Mouse (Mus musculus): ENCODE measurements at regions not wholly inside any gene's neighbourhood (a gene's known extent, or its start where the extent isn't known, plus 50 kb on each side); places are given as distances from the start of the nearest gene placed in this dataset.
A peak's percentile ranks its signal among the peaks of the same experiment; 100 is the strongest.

DNA sequence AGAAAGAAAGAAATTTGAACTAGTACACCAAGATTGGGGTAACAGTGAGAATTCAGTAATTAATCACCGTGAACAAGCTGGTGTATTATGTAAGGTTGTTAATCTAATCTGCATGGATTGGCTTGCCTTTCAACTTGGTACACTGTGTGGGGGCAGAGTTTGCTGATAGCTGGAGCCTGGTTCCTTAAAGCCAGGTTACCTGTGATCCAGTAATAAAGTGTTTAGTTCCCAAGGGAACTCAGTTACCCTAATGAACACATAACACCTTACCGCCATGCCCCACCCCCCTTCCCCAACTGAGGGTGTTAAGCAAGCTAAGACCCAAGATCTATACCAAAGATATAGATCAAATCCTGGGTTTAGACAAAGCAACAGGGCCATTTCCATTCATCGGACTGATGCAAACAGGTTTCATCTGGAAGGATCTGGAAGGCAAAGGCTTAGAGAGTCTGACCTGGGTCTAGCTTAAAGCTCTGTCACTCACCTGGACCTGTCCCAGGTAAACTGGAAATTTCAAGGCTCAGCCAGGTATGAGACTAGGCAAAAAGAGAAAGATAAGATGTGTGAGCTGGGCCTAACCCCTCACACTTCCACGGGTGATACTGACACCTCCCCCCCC lies 155.8 kb downstream of the Ly86 start:
- DNase-seq (ENCODE audit: low spot score in 2 of 2): no peak

GRCm38 (mm10) chr13:37503449-37503848 lies 158.4 kb downstream of the Ly86 start:
- DNase-seq (ENCODE audit: low spot score in 2 of 2): no peak

DNA sequence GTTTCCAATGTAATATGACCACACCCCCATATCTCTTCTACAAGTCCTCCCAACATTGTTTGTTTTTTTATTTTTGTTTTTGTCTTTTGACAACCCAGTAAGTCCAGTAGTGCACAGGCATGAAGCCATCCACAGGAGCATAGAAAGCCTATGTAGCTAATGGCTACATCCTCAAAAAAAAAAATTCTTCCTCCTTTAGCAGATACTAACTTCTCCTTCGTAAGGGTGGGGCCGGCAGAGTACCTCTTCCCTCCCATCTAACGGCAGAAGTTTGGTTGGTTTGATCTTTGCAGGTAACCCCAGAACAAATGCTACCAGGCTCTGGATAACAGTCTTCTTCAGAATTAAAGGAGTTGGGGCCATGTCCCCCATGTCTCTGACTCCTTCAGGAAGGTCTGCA lies 158.9 kb downstream of the Ly86 start:
- no peak for DNase-seq (ENCODE audit: low spot score in 2 of 2)

- DNase-seq (ENCODE audit: low spot score in 2 of 2): no peak
These were observed 159.4 kb downstream of the Ly86 start for GRCm38 (mm10) chr13:37504373-37504772.

DNA sequence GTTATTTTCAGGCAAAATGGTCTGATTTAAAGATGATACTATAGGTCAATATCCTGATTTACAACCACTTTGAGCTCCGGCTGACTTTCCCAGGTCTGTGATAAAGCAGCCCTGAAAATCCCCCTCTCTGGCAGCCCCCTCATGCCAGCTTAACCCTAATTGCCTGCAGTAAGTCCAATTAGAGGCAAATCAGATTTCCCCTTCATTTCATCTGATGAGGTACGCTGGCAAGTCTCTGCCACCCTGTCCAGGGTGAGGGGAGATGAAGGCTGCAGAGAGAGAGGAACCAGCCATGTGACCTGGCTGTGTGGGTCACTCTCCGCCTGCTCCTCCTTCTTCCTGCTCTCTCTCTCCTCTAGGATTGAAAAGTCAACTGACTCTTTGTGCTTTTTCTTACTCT lies 160.6 kb downstream of the Ly86 start:
- DNase-seq (ENCODE audit: low spot score in 2 of 2): no peak

GRCm38 (mm10) chr13:37506046-37506445 lies 161.0 kb downstream of the Ly86 start:
- peak in 1 of 2 experiments; percentile 71 for DNase-seq (ENCODE audit: low spot score in 2 of 2)

GRCm38 (mm10) chr13:37506701-37507100 lies 161.7 kb downstream of the Ly86 start:
- DNase-seq (ENCODE audit: low spot score in 2 of 2): no peak

GRCm38 (mm10) chr13:37507146-37507545 lies 162.1 kb downstream of the Ly86 start:
- no peak for DNase-seq (ENCODE audit: low spot score in 2 of 2)

DNA sequence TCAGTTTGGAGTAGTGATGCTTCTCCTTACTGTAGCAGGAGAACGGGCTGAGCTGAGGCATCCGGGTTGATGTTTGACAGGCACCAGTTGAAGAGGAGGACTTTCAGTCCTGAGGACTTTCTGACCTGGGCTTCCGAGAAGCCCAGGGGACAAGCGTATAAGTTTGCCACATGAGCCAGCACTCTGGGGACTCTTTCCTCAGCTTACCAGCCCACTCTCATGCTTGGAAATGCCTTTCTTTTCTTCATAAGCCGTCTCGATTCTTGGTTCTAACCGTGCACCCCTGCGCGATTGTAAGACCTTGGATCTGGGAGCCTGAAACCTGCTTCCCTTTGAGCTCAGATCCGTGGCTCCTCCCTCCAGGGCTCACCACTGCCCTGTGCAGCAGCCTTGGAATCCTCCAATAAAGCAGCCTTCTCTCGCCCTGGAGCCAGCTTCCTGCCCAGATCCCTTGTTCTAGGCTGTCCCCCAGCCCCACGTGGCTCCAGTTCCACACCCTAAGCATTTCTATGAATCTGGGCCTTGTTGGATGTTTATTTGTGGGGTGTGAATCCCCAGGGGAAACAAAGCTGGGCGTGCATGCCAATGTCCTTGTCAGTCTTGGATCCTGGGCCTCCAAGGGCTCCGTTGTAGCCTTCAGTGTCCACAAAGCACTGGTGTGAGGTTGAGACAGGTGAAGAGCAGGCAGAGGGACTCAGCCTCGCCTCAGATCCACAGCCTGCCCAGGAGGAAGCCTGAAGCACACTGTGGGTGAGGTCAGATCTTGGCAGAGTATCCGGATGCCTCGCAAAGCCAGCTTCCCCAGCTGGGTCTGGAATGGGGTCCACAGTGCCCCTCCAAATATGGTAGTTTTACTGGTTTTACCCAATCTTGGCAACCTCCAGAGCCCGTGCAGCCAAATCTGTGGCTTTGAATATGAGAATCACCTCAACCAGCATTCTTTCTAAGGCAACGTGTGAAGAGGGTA lies 163.7 kb downstream of the Ly86 start:
- DNase-seq (ENCODE audit: low spot score in 2 of 2): no peak

DNA sequence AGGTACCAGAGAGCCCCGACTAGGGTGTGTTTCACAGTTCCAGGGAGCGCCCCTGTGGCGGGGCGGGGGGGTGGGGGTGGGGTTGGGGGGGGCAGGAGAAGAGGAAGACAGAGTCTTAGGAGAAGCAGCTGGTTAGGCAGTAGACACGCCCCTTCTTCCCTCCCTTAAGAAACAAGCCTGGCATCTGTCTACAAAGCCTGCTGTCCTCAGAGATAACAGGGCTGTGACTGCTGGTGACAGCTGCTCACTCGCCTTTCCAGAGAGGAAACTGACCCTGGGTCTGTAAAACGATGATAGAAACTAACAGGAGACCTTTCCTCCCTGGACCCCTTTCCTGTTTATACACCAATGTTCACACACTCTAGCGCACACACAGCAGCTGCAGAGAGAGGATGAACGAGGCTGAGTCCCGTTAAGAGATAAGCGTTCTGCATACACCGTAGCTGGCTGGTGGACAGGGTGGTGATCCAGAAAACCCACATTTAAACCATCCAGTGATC lies 164.4 kb downstream of the Ly86 start:
- no peak for DNase-seq (ENCODE audit: low spot score in 2 of 2)

DNA sequence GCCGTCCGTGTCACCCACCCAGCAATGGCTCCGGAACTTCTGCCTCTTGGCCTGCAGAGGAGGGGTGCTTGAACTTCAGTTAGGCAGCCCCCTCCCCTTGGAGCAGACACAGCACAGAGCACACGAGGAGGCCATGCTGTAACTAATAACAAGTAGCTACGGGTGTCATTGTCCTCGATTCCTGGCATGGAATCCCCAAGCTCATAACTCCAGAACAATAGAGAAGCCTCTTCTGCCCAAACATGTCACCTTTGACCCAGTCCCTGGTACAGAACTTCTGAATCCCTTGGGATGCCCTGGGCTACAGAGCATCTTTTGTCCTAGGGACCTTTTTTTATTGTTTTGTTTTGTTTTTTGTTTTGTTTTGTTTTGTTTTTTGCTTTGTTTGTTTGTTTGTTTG lies 165.5 kb downstream of the Ly86 start:
- no peak for DNase-seq (ENCODE audit: low spot score in 2 of 2)

- DNase-seq (ENCODE audit: low spot score in 2 of 2): no peak
These were observed 166.0 kb downstream of the Ly86 start for GRCm38 (mm10) chr13:37511006-37511405.

DNA sequence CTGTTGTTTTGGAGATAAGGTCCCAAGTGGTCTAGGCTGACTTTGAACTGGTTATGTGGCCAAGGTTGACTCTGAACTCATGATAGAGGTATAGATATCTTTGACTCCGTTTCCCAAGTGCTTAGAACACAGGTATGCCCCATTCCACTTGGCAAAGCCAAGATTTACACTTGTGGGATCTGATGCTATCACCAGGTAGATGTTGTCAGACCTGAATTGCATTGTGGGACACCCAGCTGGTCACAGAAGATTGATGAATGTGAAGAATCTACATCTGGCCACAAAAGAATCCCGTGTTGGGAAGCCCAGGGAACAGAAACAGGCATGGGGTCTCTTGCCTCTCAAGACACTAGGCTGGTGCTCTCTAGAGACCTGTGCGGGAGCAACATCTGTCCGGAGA lies 166.4 kb downstream of the Ly86 start:
- no peak for DNase-seq (ENCODE audit: low spot score in 2 of 2)

GRCm38 (mm10) chr13:37512781-37513180 lies 167.8 kb downstream of the Ly86 start:
- DNase-seq (ENCODE audit: low spot score in 2 of 2): no peak

- DNase-seq (ENCODE audit: low spot score in 2 of 2): no peak
These were observed 168.3 kb downstream of the Ly86 start for GRCm38 (mm10) chr13:37513206-37513904.

GRCm38 (mm10) chr13:37513905-37514607 lies 169.0 kb downstream of the Ly86 start:
- no peak for DNase-seq (ENCODE audit: low spot score in 2 of 2)

GRCm38 (mm10) chr13:37514641-37515305 lies 169.8 kb downstream of the Ly86 start:
- no peak for DNase-seq (ENCODE audit: low spot score in 2 of 2)

GRCm38 (mm10) chr13:37517055-37517807 lies 172.2 kb downstream of the Ly86 start:
- DNase-seq (ENCODE audit: low spot score in 2 of 2): no peak

DNA sequence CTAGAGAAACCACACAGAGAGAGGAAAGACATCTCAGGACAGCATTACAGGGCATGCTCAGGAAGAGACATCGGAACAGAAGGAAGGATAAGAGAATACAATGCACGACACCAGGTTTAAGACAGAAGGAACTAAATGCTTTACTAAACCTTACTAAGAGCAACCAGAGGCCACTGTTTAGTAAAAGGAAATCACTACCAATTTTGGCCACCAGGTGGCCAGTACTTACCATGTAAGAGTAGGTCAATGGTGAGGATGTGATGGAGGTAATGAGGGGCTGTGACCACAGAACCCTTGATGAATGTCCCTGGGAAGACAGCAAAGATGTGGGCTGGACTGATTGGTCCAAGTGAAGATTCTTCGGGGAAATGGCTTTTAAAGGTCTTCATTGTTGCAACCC lies 174.9 kb downstream of the Ly86 start:
- no peak for DNase-seq (ENCODE audit: low spot score in 2 of 2)

All from adrenal gland, adult 18-20 months (tissue).